Mouse (Mus musculus) liver, embryonic 16.5 days (tissue): ENCODE measurements around the gene Gm49416. TPM values are rescaled to one million over a fixed set of nuclear protein-coding genes. Genes with fewer than 3 reads are reported as not detected.
A peak's percentile ranks its signal among the peaks of the same experiment; 100 is the strongest.

Source experiments
- ATAC-seq: fragments of 200-750 bp; cut with Nextera tagmentation; 2 replicates; pipeline ENCODE4 v1.8.0; 2017; ENCODE audit warnings: low read depth, mild to moderate bottlenecking, moderate number of reproducible peaks, moderate library complexity
- H3K27ac ChIP-seq: fragments of 300-500 bp; sonication (generic); 2 replicates; pipeline ENCODE4 v1.5.1; 2014; ENCODE audit warnings: mild to moderate bottlenecking, low read length
- H3K27me3 ChIP-seq: fragments of 300-500 bp; sonication (generic); 2 replicates; pipeline ENCODE4 v1.6.1; 2014; ENCODE audit warnings: low read depth, low read length, mixed read lengths; ENCODE audit not compliant: control insufficient read depth, insufficient read depth
- H3K36me3 ChIP-seq: fragments of 300-500 bp; sonication (generic); 2 replicates; pipeline ENCODE4 v1.6.1; 2014; ENCODE audit warnings: mild to moderate bottlenecking; ENCODE audit not compliant: control insufficient read depth, insufficient read depth
- H3K4me1 ChIP-seq: fragments of 300-500 bp; sonication (generic); 2 replicates; pipeline ENCODE4 v1.6.1; 2014; ENCODE audit warnings: low read depth, low read length, mixed read lengths; ENCODE audit not compliant: control insufficient read depth
- H3K4me2 ChIP-seq: fragments of 300-500 bp; sonication (generic); 2 replicates; pipeline ENCODE4 v1.6.1; 2014; ENCODE audit warnings: low read depth, low read length, mixed read lengths
- H3K4me3 ChIP-seq: fragments of 300-500 bp; sonication (generic); 2 replicates; pipeline ENCODE4 v1.5.1; 2014; ENCODE audit warnings: low read depth, mild to moderate bottlenecking, low read length
- H3K9ac ChIP-seq: fragments of 300-500 bp; sonication (generic); 2 replicates; pipeline ENCODE4 v1.6.1; 2014; ENCODE audit warnings: low read depth, low read length
- H3K9me3 ChIP-seq: fragments of 300-500 bp; sonication (generic); replicated peaks from 2 replicates; pipeline ENCODE4 v1.6.1; 2016; ENCODE audit warnings: low read length; ENCODE audit not compliant: control insufficient read depth
- WGBS: fragments of 180-500 bp; shearing (Covaris S2); extraction: QIAGEN DNeasy Blood & Tissue Kit; methylation state at CpG from one replicate; pipeline ENCODE4 v1.1.7; 2014; ENCODE audit not compliant: insufficient replicate concordance; 5-methylcytosine and 5-hydroxymethylcytosine counted together
- microRNA-seq: library from miRNA; unstranded; fragments of <30 nt; microRNA quantifications from one replicate; pipeline ENCODE4, GENCODE M21; 2016
- polyA plus RNA-seq: library from polyadenylated mRNA; unstranded; fragments of >200 nt; fragmentation: Nextera tagmentation; extraction: Ambion mirVana; gene quantifications from 2 replicates; pipeline ENCODE4 v1.2.1, GENCODE M21; 2015

Gm49416 gene
- polyA plus RNA-seq, 1 experiment from 2014 or later: not detected

DNA sequence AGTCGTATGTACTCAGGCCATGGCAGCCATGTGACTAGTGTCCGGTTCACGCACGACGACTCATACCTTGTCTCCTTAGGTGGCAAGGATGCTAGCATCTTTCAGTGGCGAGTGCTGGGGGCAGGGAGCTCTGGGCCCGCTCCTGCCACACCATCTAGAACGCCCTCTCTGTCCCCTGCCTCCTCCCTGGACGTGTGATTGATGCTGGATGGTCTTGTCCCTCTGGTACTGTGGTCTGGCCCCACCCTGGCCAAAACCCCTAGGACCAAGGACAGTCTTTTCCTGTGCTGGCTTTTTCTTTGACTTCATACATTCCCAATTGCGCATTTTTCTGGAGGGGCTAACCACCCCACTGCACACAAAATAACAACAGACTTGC is 52.4 kb downstream of the Gm49416 start:
- H3K27ac ChIP-seq: peak overlapping the region; percentile 98
- H3K4me1 ChIP-seq: peaks cover 41% of the 10 kb centered on the region

DNA sequence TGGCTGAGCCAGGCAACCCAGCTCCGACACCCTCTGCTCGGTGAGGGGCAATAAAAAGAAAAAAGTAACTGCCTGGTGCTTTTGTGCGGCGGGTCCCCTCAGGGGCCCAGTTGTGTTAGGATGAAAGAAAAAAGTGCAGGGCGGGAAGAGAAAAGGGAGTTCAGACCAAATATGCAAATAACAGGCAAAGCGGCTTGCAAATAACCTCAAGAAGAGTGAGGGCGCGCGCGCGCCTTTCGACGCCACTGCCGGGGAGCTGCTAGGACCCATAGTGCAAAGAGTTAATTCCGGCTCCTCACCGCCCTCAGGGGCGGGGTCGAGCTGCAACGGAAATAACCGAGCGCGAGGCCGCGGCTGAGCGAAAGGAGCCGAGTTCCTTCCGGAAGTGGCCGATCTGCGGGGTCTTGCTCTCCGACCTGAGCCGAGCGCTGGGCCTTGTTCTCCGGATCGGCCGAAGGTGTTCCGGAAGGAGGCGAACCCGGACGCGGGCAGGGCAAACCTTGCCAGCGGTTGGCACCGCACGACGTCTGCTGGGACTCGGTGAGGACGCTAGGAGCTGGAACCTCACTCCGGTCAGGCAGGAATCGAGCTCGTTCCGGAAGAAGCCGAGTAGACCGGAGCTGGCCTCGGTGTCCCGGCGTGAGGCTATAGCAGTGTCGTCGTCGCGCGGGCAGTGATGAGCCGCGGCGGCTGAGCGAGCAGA is 52.9 kb downstream of the Gm49416 start, which contains the start of gene Mta2:
TSS of gene Mta2 (plus strand) at position 361 of the 703 bp plus-strand sequence.
- under 1% methylated on average over 64 of the region's 64 CpGs for WGBS
- Histone ChIP-seq H3K4me1 (peaks cover 46% of the 10 kb centered on the region), H3K27me3 (no peaks in the 10 kb centered on the region), H3K36me3 (peaks cover 24% of the 10 kb centered on the region), H3K9ac (peak within 1 kb of the TSS; percentile 96), H3K27ac (peak within 1 kb of the TSS; percentile 98), H3K4me3 (peak within 1 kb of the TSS; percentile 78), H3K4me2 (peak within 1 kb of the TSS; percentile 80), H3K9me3 (no peaks in the 10 kb centered on the region)
- peak; percentile 93 for ATAC-seq

More for the DNA sequence above, 52.4 kb downstream of the Gm49416 start:
- Histone ChIP-seq H3K4me2 (peak overlapping the region; percentile 80), H3K9ac (peak overlapping the region; percentile 96), H3K4me3 (peak overlapping the region; percentile 78), H3K27me3 (no peaks in the 10 kb centered on the region), H3K36me3 (peaks cover 21% of the 10 kb centered on the region), H3K9me3 (no peaks in the 10 kb centered on the region)
- WGBS: 49% methylated on average over 10 of the region's 10 CpGs
- no peak for ATAC-seq

DNA sequence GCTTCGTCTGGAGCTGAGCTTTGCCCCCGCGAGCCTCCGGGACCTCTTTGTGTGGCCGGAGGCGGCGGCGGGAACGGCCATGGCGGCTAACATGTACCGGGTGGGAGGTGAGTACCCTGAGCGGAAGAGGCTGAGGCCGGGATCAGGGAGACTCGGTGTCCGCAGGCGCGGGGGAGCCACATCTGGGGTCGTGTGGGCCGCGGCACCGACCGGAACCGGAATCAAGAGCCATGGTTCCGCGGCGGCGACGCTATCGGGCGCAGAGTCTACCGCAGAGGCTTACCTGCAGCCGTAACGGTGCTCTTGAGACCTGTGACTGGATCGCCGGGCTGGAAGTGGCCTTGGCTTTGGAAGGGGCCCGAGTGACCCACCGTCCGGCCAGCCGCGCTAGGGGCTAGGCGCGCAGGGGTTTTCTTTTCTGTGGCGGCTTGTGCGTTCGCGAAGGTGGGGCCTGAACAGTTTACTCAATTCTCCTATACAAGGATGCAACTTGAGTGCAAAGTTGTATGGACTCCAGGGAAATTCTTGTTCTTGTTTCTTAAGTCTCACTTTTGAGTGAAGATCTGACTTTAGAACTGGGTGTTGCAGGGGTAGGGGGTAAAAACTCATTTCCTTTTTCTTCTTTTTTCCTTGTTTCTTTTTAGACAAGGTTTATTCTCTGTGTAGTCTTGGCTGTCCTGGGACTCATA is 53.7 kb downstream of the Gm49416 start:
- Histone ChIP-seq H3K4me2 (peak overlapping the region; percentile 80), H3K4me3 (peak overlapping the region; percentile 78), H3K36me3 (peaks cover 29% of the 10 kb centered on the region), H3K9me3 (no peaks in the 10 kb centered on the region), H3K9ac (peak overlapping the region; percentile 96), H3K4me1 (peaks cover 52% of the 10 kb centered on the region), H3K27me3 (no peaks in the 10 kb centered on the region), H3K27ac (peak overlapping the region; percentile 98)
- 0% methylated on average over 46 of the region's 46 CpGs for WGBS
- ATAC-seq: peak; percentile 16

DNA sequence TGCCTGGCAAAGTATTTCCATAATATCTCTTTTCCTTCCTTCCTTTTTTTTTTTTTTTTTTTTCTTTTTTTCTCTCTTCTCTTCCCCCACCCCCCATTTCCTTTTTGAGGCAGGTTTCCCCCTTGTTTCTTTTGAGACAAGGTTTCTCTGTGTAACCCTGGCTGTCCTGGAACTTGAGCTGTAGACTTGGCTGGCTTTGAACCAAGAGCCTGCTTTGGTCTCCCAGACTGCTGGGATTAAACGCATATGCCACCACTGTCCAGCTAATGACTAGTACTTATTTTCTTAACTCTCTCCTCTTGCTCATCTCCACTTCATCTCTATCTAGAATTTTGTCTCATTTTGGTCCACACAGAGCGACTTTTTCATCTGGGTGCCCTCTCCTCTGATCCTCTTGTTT is 54.3 kb downstream of the Gm49416 start:
- Histone ChIP-seq H3K4me3 (peak overlapping the region; percentile 78), H3K36me3 (peaks cover 31% of the 10 kb centered on the region), H3K4me1 (peaks cover 53% of the 10 kb centered on the region), H3K27ac (peak overlapping the region; percentile 98), H3K27me3 (no peaks in the 10 kb centered on the region), H3K9me3 (no peaks in the 10 kb centered on the region), H3K4me2 (peak overlapping the region; percentile 80), H3K9ac (peak overlapping the region; percentile 96)
- WGBS: 36% methylated on average over 2 of the region's 2 CpGs
- ATAC-seq: no peak

DNA sequence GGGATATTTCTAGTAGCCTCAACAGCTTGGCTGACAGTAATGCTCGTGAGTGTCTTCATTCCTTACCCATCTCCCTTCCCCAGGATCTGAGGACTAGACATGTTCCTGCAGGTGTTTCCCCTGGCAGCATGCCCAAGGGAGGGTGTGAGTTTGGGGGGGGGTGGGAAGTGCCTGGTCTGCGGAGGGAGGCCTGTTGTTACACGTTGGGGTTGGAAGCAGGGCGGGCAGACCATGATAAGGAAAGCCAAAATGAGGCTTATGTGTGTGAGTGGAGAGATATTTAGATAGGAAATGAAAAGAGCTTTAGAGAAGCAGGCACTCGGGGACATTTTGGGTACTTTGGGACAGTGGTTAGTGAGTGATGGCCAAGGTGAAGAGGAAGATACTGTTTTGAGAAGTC is 55.3 kb downstream of the Gm49416 start:
- Histone ChIP-seq H3K27ac (peak overlapping the region; percentile 98), H3K27me3 (no peaks in the 10 kb centered on the region), H3K36me3 (peaks cover 40% of the 10 kb centered on the region), H3K9ac (peak overlapping the region; percentile 96), H3K9me3 (no peaks in the 10 kb centered on the region), H3K4me1 (peaks cover 53% of the 10 kb centered on the region), H3K4me3 (peak overlapping the region; percentile 78), H3K4me2 (peak overlapping the region; percentile 80)
- ATAC-seq: peak; percentile 25; the same call in 1 of the 2 replicates
- WGBS: 10% methylated on average over 5 of the region's 5 CpGs

DNA sequence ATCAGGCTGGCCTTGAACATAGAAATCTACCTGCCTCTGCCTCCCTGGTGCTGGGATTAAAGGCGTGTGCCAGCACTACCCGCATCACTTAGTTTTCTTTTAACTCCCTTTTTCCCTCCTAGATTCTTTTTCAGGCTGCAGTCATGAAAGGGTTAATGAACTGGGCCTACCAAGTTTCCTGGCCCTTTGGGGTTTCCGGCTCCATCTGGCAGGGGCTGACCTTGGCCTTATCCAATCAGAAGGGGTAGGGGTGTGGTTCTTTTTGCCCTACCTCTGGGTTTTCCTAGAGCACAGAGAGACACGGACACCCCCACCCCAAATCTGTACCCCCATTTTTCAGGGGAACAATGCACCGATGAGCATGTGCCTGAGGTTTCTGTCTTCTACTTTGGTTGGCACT is 56.0 kb downstream of the Gm49416 start:
- peaks cover 53% of the 10 kb centered on the region for H3K4me1 ChIP-seq
- no peak for ATAC-seq
- H3K36me3 ChIP-seq: peaks cover 43% of the 10 kb centered on the region

More for the DNA sequence above, 56.0 kb downstream of the Gm49416 start:
- Histone ChIP-seq H3K27me3 (no peaks in the 10 kb centered on the region), H3K9me3 (no peaks in the 10 kb centered on the region), H3K4me2 (peak overlapping the region; percentile 80), H3K27ac (peak overlapping the region; percentile 98), H3K4me3 (peak overlapping the region; percentile 33), H3K9ac (no peak overlapping the region; the same call in none of the 2 replicates)
- WGBS: 13% methylated on average over 5 of the region's 5 CpGs

Small RNA genes lying within 50 kb of the gene (microRNA-seq; reads per million reads assigned to microRNA genes)
- not detected for gene Mir5136

Other genes with a start within 250 kb of the Gm49416 start
- 0.02 TPM in 1 of 2 replicates, not detected in the other for gene Chrm1, start 225.1 kb upstream of the Gm49416 start, polyA plus RNA-seq
- gene Slc3a2, start 165.6 kb upstream of the Gm49416 start, polyA plus RNA-seq: 133 and 137 TPM in 2 replicates
- 40.0 and 48.3 TPM in 2 replicates for gene Wdr74, start 153.1 kb upstream of the Gm49416 start, polyA plus RNA-seq
- gene 1700092M07Rik, start 148.2 kb upstream of the Gm49416 start, polyA plus RNA-seq: 0.45 and 0.63 TPM in 2 replicates
- 57.8 and 59.8 TPM in 2 replicates for gene Stx5a, start 147.5 kb upstream of the Gm49416 start, polyA plus RNA-seq
- gene Nxf1, start 131.9 kb upstream of the Gm49416 start, polyA plus RNA-seq: 77.8 and 87.7 TPM in 2 replicates
- 48.1 and 50.9 TPM in 2 replicates for gene Tmem223, start 117.9 kb upstream of the Gm49416 start, polyA plus RNA-seq
- gene Tmem179b, start 114.5 kb upstream of the Gm49416 start, polyA plus RNA-seq: 90.9 and 93.7 TPM in 2 replicates
- 10.0 and 11.0 TPM in 2 replicates for gene Taf6l, start 102.5 kb upstream of the Gm49416 start, polyA plus RNA-seq
- 56.4 and 64.8 TPM in 2 replicates for gene Polr2g, start 90.3 kb upstream of the Gm49416 start, polyA plus RNA-seq
- gene Zbtb3, start 86.4 kb upstream of the Gm49416 start, polyA plus RNA-seq: 1.0 and 1.5 TPM in 2 replicates
- gene Ttc9c, start 69.6 kb upstream of the Gm49416 start, polyA plus RNA-seq: 21.6 and 22.9 TPM in 2 replicates
- gene Hnrnpul2, start 68.9 kb upstream of the Gm49416 start, polyA plus RNA-seq: 1.8 and 2.1 TPM in 2 replicates
- not detected in 2 replicates for gene AC129217.1, start 59.2 kb upstream of the Gm49416 start, polyA plus RNA-seq
- 27.1 and 29.3 TPM in 2 replicates for gene Bscl2, start 51.5 kb upstream of the Gm49416 start, polyA plus RNA-seq
- 0.22 and 0.51 TPM in 2 replicates for gene Gng3, start 49.7 kb upstream of the Gm49416 start, polyA plus RNA-seq
- 0.06 and 0.35 TPM in 2 replicates for gene Lrrn4cl, start 38.2 kb upstream of the Gm49416 start, polyA plus RNA-seq
- gene Ubxn1, start 17.4 kb upstream of the Gm49416 start, polyA plus RNA-seq: 90.5 and 92.7 TPM in 2 replicates
- 27.9 and 29.6 TPM in 2 replicates for gene Uqcc3, start 8.0 kb upstream of the Gm49416 start, polyA plus RNA-seq
- 29.6 and 41.8 TPM in 2 replicates for gene Lbhd1, start 5.2 kb upstream of the Gm49416 start, polyA plus RNA-seq
- not detected in 2 replicates for gene Gm49403, start 5.0 kb upstream of the Gm49416 start, polyA plus RNA-seq
- 38.6 and 43.2 TPM in 2 replicates for gene 1810009A15Rik, start 73 bp upstream of the Gm49416 start, polyA plus RNA-seq
- 18.3 and 21.1 TPM in 2 replicates for gene Ints5, start 4.1 kb downstream of the Gm49416 start, polyA plus RNA-seq
- 50.3 and 50.8 TPM in 2 replicates for gene Ganab, start 9.1 kb downstream of the Gm49416 start, polyA plus RNA-seq
- 19.8 and 20.5 TPM in 2 replicates for gene B3gat3, start 31.4 kb downstream of the Gm49416 start, polyA plus RNA-seq
- 2.4 and 2.6 TPM in 2 replicates for gene Rom1, start 40.4 kb downstream of the Gm49416 start, polyA plus RNA-seq
- 11.4 and 12.8 TPM in 2 replicates for gene Eml3, start 40.6 kb downstream of the Gm49416 start, polyA plus RNA-seq
- gene Mta2, start 52.9 kb downstream of the Gm49416 start, polyA plus RNA-seq: 73.9 and 82.3 TPM in 2 replicates
- 12.6 and 12.9 TPM in 2 replicates for gene Tut1, start 64.9 kb downstream of the Gm49416 start, polyA plus RNA-seq
- 153 and 172 TPM in 2 replicates for gene Eef1g, start 78.1 kb downstream of the Gm49416 start, polyA plus RNA-seq
- 3.1 TPM in 2 replicates for gene Ahnak, start 100.4 kb downstream of the Gm49416 start, polyA plus RNA-seq
- not detected in 2 replicates for gene Scgb1a1, start 199.0 kb downstream of the Gm49416 start, polyA plus RNA-seq
- 6.4 and 8.0 TPM in 2 replicates for gene Asrgl1, start 246.7 kb downstream of the Gm49416 start, polyA plus RNA-seq